Mouse (Mus musculus): Measurements from ENCODE around the gene Mcts2. TPM values are rescaled to one million over a fixed set of nuclear protein-coding genes. Genes with fewer than 3 reads are reported as not detected.

The Mcts2 gene
- polyA plus RNA-seq, 1 experiment from 2014 or later = 36.6 TPM

DNA sequence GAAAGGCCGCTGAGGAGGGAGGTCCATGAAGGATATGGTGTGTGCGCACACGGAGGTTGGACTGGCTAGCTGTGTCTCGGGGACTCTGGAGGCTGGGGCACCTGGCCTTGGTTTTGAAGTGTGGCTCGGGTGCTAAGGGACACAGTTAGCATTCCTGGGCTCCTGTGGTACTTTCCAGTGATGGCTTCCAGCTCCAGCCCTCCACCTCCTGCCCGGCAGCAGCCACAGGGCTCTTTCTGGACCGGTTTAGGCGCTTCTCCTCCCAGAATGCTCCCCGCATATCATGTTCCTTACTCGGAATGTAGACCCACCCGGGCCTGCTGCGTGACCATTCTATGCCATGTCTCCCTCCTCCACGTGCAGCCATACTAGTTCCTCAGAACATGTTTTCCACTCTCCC, 6.9 kb downstream of the Mcts2 start:
- Histone ChIP-seq H3K36me3 (ENCODE audit: insufficient read depth, low read length) (peaks cover 23% of the 10 kb centered on the region), H3K27ac (no peak overlapping the region), H3K4me3 (replicated peaks; ENCODE audit: low read depth, low read length) (no peak overlapping the region), H3K9ac (ENCODE audit: low read depth, low read length) (no peak overlapping the region; the same call in 1 of the 2 replicates), H3K4me2 (ENCODE audit: low read length) (peak overlapping the region; percentile 34; the same call in 1 of the 2 replicates), H3K27me3 (ENCODE audit: insufficient read depth, low read length) (no peaks in the 10 kb centered on the region), H3K4me1 (replicated peaks; ENCODE audit: insufficient read depth, low read length) (no peaks in the 10 kb centered on the region), H3K9me3 (replicated peaks; ENCODE audit: low read length) (no peaks in the 10 kb centered on the region)
- DNase-seq (ENCODE audit: low spot score) (no peak), ATAC-seq (replicated peaks; ENCODE audit: low FRiP score, low read depth) (no peak)
- 78% methylated on average over 13 of the region's 13 CpGs for WGBS
- TF ChIP-seq CTCF (IDR thresholded peaks at IDR 0.05; ENCODE audit: low read depth) = no peak

GRCm38 (mm10) chr2:152694708-152695107, 7.9 kb downstream of the Mcts2 start:
- Histone ChIP-seq H3K9ac (ENCODE audit: low read depth, low read length) (0 out of 2 replicates have a peak overlapping the region, but pooled peaks have one; percentile 42), H3K36me3 (ENCODE audit: insufficient read depth, low read length) (peaks cover 29% of the 10 kb centered on the region), H3K27ac (no peak overlapping the region), H3K9me3 (replicated peaks; ENCODE audit: low read length) (no peaks in the 10 kb centered on the region), H3K4me1 (replicated peaks; ENCODE audit: insufficient read depth, low read length) (no peaks in the 10 kb centered on the region), H3K4me3 (replicated peaks; ENCODE audit: low read depth, low read length) (no peak overlapping the region), H3K27me3 (ENCODE audit: insufficient read depth, low read length) (no peaks in the 10 kb centered on the region), H3K4me2 (ENCODE audit: low read length) (no peak overlapping the region)
- ATAC-seq (replicated peaks; ENCODE audit: low FRiP score, low read depth) = no peak
- DNase-seq (ENCODE audit: low spot score) = no peak
- WGBS = 47% methylated on average over 7 of the region's 7 CpGs
- TF ChIP-seq CTCF (IDR thresholded peaks at IDR 0.05; ENCODE audit: low read depth) = no peak

GRCm38 (mm10) chr2:152696016-152696415, 9.2 kb downstream of the Mcts2 start:
- Histone ChIP-seq H3K4me1 (replicated peaks; ENCODE audit: insufficient read depth, low read length) (no peaks in the 10 kb centered on the region), H3K9ac (ENCODE audit: low read depth, low read length) (peak overlapping the region; percentile 55; the same call in 1 of the 2 replicates), H3K4me3 (replicated peaks; ENCODE audit: low read depth, low read length) (no peak overlapping the region), H3K27me3 (ENCODE audit: insufficient read depth, low read length) (no peaks in the 10 kb centered on the region), H3K9me3 (replicated peaks; ENCODE audit: low read length) (no peaks in the 10 kb centered on the region), H3K4me2 (ENCODE audit: low read length) (no peak overlapping the region), H3K36me3 (ENCODE audit: insufficient read depth, low read length) (peaks cover 37% of the 10 kb centered on the region), H3K27ac (peak overlapping the region; percentile 63; the same call in 1 of the 2 replicates)
- DNase-seq (ENCODE audit: low spot score) (no peak), ATAC-seq (replicated peaks; ENCODE audit: low FRiP score, low read depth) (no peak)
- TF ChIP-seq CTCF (IDR thresholded peaks at IDR 0.05; ENCODE audit: low read depth) = no peak
- WGBS = 56% methylated on average over 10 of the region's 10 CpGs

DNA sequence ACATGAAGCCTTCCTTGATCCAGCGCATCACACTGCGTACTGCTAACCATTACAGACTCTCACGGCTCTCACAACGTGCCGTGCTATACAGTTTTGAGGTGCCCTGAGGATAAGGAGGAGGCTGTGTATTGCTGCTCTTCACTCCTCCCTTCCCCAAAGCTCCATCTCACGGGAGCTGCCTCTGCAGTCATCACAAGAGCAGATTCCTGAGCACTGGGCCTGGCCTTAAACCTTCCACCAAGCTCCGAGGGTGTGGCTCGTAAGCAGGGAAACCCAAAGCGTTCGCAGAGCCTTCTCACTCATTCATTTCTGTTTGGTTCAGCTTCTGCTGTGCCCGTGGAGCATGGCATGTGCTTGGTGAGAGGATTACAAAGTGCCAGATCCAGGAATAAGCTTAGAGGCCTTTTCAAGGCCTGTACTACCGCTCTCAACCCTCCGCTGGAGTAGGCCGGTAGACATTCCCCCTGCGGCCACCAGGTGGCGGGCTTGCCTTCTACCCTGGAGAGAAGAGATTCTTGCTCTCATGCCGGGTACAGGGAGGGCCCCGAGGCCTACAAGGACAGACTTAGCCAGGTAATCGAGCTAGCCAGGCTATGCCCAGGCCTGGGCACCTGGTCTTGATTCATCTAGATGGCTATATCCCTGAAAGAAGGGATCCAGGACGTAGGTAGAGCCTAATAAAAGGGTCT, 9.8 kb downstream of the Mcts2 start:
- WGBS = 40% methylated on average over 20 of the region's 20 CpGs
- Histone ChIP-seq H3K4me2 (ENCODE audit: low read length) (no peak overlapping the region), H3K9ac (ENCODE audit: low read depth, low read length) (peak overlapping the region; percentile 55), H3K36me3 (ENCODE audit: insufficient read depth, low read length) (peaks cover 43% of the 10 kb centered on the region), H3K4me1 (replicated peaks; ENCODE audit: insufficient read depth, low read length) (no peaks in the 10 kb centered on the region), H3K4me3 (replicated peaks; ENCODE audit: low read depth, low read length) (no peak overlapping the region), H3K27me3 (ENCODE audit: insufficient read depth, low read length) (no peaks in the 10 kb centered on the region), H3K9me3 (replicated peaks; ENCODE audit: low read length) (no peaks in the 10 kb centered on the region), H3K27ac (peak overlapping the region; percentile 63)
- peak; percentile 93 for DNase-seq (ENCODE audit: low spot score)
- peak; percentile 69 for ATAC-seq (replicated peaks; ENCODE audit: low FRiP score, low read depth)
- TF ChIP-seq CTCF (IDR thresholded peaks at IDR 0.05; ENCODE audit: low read depth) = peak; percentile 98

DNA sequence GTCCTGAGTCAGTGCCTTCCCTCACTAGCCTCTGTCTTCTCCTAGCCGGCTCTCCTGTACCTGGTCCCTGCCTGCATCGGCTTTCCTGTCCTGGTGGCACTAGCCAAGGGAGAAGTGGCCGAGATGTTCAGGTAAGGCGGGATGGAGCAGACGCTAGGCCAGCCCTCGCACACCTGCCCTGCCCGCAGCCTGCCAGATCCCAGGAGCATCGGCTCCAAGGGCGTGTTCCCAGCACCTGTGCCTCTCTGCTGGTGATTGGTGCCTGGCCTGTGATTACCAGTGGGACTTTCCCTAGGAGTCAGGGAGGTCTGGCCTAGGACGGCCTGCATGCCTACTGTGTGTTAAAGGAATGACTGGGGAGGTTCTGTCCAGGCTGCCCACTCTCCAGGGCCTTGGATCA, 13.3 kb downstream of the Mcts2 start:
- Histone ChIP-seq H3K27me3 (ENCODE audit: insufficient read depth, low read length) (no peaks in the 10 kb centered on the region), H3K36me3 (ENCODE audit: insufficient read depth, low read length) (peaks cover 68% of the 10 kb centered on the region), H3K4me2 (ENCODE audit: low read length) (no peak overlapping the region), H3K9me3 (replicated peaks; ENCODE audit: low read length) (no peaks in the 10 kb centered on the region), H3K4me3 (replicated peaks; ENCODE audit: low read depth, low read length) (no peak overlapping the region), H3K4me1 (replicated peaks; ENCODE audit: insufficient read depth, low read length) (no peaks in the 10 kb centered on the region), H3K9ac (ENCODE audit: low read depth, low read length) (no peak overlapping the region), H3K27ac (no peak overlapping the region)
- TF ChIP-seq CTCF (IDR thresholded peaks at IDR 0.05; ENCODE audit: low read depth) = no peak
- ATAC-seq (replicated peaks; ENCODE audit: low FRiP score, low read depth) = no peak
- DNase-seq (ENCODE audit: low spot score) = no peak
- WGBS = 91% methylated on average over 10 of the region's 10 CpGs

DNA sequence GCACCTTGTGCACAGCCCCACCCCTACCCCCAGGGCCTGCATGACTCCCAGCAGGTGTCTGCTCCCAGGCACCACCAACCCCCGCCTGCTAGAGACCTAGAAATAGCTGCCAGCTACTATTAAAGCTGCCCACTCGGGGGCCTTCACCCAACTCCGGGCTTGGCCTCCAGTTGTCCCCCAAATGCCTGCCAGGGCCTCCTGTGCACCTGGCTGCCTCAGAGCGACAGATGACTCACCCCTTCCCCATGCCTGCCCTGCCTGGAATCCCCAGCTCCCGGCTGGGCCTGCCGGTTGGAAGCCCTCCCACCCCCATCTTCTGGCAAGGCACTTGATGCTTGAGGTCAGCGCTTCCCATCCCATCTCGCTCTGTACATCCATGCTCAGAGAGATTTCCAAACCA, 13.9 kb downstream of the Mcts2 start:
- H3K9ac ChIP-seq (ENCODE audit: low read depth, low read length) = no peak overlapping the region
- H3K4me1 ChIP-seq (replicated peaks; ENCODE audit: insufficient read depth, low read length) = peaks cover under 1% of the 10 kb centered on the region; the same call in 1 of the 2 replicates
- H3K36me3 ChIP-seq (ENCODE audit: insufficient read depth, low read length) = peaks cover 70% of the 10 kb centered on the region
- H3K27me3 ChIP-seq (ENCODE audit: insufficient read depth, low read length) = no peaks in the 10 kb centered on the region
- DNase-seq (ENCODE audit: low spot score) (no peak), ATAC-seq (replicated peaks; ENCODE audit: low FRiP score, low read depth) (no peak)
- WGBS = 85% methylated on average over 8 of the region's 8 CpGs
- no peak for TF ChIP-seq CTCF (IDR thresholded peaks at IDR 0.05; ENCODE audit: low read depth)
- H3K27ac ChIP-seq = no peak overlapping the region
- no peaks in the 10 kb centered on the region for H3K9me3 ChIP-seq (replicated peaks; ENCODE audit: low read length)
- H3K4me3 ChIP-seq (replicated peaks; ENCODE audit: low read depth, low read length) = no peak overlapping the region
- no peak overlapping the region for H3K4me2 ChIP-seq (ENCODE audit: low read length)
